Mouse (Mus musculus) mature B cell (primary cell): ENCODE data around the gene Id1.

ENCODE experiments used
- in situ Hi-C: fragments of 300-500 bp; cut with MboI; formaldehyde crosslinking; loops from 2 replicates; pipeline ENCODE4 v1.14.3; 2019

Id1 gene

DNA sequence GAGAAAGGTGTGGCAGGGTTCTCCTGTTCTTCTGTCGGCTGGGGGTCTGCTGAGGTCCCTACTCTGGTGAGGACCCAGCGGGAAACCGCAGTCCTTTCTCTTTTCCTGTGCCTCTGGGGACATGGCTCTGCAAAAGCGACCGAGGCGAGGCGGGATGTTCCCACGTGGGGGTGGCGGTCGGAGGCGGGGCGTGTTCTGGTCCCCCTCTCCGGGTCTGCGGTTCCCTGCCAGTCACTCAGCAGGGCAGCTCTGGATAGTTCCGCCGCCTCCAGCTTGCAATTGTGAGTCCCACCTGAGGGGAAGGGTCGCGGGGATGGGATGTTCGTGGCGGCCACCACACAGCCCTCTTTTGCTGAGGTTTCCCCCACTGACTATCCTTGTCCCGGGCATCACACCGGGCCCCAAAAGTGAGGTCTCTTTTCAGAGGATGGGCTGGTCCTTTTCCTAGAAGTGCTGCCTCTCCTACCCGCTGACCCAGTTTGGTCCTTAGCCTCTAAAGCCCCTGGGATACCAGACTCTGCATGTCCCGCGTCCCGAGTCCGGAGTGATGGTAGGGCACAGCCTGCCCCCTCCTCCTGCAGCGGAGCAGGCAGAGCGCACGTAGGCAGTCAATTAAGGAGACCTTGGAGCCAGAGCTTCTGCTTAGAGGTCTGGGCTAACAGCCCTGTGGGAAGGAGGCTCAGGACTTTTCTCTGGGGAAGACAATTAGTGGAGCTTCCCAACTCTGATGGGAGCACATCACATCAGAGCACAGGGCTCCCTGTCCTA, 18.1 kb downstream of the Id1 start, which contains the start of gene Cox4i2:
Cox4i2 (plus strand) TSS at position 230 of the 768 bp plus-strand sequence.
- in situ Hi-C loops: no loop called here

DNA sequence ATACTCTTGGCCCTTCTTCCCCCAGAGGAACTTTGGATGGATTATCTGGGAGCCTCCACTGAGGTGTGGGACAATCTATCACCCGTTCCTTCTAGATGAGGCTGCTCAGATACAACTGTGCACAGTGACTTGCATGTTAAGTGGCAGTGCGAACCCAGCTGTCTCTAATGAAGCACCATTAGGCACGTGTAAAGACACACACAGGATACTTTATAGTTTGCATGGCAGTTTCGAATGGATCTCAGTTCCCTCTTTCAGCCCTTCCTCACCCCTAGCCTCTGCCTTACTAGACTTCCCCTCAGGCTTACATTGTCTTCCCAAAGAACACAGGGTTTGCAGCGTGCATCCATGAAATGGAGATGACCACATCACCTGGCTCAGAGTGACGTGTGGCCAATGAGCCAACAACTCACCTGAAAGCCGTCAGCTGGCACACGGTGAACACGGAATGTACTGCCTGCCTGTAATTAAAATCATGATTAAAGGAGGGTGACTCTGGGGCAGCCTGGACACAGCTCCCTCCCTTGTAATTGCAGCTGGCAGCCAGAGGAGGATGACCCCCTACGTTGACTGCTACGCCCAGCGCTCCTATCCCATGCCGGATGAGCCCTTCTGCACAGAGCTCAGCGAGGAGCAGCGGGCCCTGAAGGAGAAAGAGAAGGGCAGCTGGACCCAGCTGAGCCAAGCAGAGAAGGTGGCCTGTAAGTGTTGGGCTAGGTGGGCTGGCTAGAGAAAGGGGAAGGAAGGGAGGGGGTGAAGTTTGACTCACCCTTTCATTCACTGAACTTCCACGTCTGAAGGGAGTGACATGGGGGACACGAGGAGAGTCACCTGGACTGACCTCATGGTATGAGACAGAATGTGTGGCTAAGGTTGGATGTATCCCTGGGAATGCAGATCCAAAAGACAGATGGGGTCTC, 20.7 kb downstream of the Id1 start:
- in situ Hi-C loops: no loop called here

- in situ Hi-C loops: no loop called here
Observed at GRCm38 (mm10) chr2:152757478-152757877, 21.4 kb downstream of the Id1 start.

DNA sequence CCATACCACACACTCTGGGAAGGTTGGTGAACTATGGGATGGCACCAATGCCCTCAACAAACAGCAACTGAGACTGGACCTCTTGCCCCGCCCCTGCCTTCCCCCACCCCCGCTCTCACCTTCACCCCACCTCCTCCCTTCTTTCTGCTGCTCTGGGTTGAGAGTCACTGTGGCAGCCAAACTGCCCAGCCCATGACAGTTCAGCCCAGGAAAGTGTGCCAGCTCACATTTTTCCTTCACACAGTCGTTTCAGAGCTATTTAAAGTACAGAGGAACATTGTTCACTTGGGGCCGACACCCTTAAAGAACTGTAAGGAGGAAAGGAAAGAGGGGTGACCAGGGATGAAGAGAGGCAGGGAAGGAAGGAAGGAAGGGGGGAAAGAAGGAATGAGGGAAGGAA, 22.3 kb downstream of the Id1 start:
- in situ Hi-C loops: no loop called here

DNA sequence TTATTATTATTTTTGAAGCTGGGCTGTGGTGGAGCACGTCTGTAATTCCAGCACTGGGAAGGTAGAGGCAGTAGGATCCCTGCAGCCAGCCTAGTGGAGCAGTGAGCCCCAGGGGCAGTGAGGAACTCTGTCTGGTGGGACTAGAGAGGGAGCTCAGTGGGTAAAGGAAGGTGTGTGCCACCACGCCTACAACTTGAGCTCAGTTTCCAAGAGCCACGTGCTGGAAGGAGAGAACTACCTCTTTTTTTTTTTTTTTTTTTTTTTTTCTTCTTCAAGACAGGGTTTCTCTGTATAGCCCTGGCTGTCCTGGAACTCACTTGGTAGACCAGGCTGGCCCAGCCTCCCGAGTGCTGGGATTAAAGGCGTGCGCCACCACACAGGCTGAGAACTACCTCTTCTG, 27.3 kb downstream of the Id1 start:
- in situ Hi-C loops: no loop called here

DNA sequence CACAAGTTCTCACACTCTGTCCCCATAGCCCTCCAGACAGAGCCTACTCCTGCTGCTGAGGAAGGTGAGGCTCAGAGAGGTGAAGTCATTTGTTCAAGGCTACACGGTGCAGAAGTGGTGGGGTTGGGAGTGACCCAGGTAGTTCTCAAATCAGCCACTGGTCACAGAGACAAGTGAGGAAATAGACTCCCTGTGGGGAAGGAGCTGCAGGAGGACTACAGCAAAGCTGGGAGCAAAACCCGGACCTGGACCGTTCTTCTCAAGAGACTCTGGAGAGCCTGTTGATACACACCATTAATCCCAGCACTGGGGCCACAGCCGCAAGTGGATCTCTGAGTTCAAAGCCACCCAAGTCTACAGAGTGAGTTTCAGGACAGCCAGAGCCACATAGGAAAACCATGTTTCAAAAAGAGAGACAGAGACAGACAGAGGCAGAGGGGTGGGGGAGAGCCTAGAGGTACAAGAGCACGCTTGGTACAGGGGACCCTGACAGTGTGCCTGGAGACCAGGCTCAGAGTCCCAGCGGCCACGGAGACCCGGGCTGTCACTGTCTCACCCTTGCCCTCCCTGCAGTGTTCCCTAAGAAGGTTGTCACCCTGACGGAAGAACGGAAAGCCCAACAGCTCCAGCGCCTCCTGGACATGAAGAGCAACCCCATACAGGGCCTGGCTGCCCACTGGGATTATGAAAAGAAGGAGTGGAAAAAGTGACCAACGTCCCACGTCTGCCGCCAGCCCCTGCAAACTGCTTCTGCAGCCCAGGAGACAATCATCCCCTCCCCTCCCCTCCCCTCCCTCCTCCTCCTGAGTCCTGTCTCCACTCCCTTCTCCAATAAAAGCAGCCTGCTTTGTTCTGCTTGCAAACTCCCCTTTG, 28.4 kb downstream of the Id1 start:
- in situ Hi-C loops: no loop called here

DNA sequence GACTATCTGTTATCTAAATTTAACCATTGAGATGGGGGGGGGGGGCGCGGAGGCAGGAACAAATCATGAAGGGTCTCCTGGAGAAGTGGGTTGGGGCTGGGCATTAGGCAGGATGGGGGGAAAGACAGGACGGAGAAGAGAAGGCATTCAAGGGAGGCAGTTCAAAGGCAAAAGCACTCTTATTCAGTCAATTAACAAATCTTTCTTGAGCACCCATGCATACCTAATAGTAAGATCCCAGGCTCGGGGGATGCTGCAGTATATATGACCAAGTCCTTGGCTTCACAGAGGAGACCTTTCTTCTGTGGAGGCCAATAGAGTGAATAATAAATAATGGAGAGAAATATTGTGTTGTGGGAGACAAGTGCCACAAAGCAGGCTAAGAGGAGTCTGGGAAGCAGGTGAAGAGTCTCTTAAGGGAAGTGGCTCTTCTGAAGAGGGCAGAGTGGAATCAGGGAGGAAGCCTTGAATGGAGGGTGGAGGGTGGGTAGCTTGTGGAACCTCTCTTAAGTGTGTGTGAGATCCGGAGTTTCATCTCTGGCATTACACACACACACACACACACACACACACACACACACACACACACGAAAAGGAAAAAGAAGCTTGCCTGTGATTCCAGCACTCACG, 29.1 kb downstream of the Id1 start:
- in situ Hi-C loops: no loop called here

DNA sequence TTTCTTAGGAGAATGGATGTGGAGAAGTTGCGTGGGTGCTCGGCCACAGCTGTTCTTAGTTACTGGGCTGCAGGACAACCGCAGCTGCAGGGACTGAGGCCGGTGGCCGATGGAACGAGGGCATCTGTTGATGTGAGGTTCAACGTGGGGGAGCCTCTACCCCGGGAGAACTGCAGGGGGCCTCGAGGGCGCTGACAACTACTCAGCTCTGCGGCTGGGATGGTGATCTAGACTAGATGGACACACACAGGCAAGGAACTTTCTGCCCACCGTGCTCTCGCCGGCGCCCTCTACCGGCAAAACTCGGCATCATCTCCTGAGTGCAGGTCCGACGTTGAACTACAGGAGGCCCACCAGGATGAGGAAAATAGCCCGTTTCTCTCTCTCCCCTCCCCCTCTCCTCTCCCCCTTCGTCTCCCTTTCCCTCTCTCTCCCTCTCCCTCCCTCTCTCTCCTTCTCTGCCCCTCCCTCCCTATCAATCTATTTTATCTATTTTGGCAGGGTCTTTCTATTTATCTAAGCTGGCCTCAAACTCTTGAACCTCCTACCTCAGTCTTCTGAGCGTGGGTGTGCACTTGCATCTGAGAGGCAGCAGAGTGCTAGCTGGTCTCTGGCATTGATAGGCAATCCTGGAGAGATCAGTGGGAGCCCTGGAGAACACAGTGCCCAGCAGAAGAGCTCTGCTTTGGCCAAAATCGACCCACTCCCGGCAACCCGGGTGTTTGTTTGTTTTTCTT, 30.5 kb downstream of the Id1 start:
- in situ Hi-C loops: no loop called here

- in situ Hi-C loops: no loop called here
Observed at GRCm38 (mm10) chr2:152767618-152768271, 31.7 kb downstream of the Id1 start.

- in situ Hi-C loops: no loop called here
Observed at GRCm38 (mm10) chr2:152769677-152770076, 33.6 kb downstream of the Id1 start.

GRCm38 (mm10) chr2:152771571-152771970, 35.5 kb downstream of the Id1 start:
- in situ Hi-C loops: no loop called here

- in situ Hi-C loops: no loop called here
Observed at GRCm38 (mm10) chr2:152772231-152772630, 36.2 kb downstream of the Id1 start.

GRCm38 (mm10) chr2:152775357-152775756, 39.3 kb downstream of the Id1 start:
- in situ Hi-C loops: no loop called here

- in situ Hi-C loops: no loop called here
Observed at GRCm38 (mm10) chr2:152776019-152776418, 40.0 kb downstream of the Id1 start.

- in situ Hi-C loops: no loop called here
Observed at GRCm38 (mm10) chr2:152776435-152776834, 40.4 kb downstream of the Id1 start.

- in situ Hi-C loops: no loop called here
Observed at GRCm38 (mm10) chr2:152777081-152777480, 41.0 kb downstream of the Id1 start.

DNA sequence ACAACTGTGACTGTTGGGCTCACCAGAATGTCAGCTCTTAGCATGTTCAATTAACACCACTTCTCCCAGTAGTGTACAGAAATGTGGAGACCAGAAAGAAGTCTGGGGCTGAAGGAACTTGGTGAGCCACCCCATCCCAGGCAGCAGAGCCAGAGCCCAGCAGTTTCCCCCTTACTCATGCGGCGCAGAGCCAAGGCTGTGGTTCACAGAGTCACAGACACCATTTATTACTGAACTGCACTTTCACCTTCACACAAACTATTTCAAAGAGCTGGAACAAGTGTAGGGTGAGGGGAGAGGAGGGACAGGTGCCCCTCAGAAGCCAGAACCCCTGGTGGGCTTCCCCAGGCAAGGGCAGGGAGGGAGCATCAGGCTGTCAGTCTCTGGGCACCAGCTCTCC, 44.4 kb downstream of the Id1 start:
- in situ Hi-C loops: no loop called here

DNA sequence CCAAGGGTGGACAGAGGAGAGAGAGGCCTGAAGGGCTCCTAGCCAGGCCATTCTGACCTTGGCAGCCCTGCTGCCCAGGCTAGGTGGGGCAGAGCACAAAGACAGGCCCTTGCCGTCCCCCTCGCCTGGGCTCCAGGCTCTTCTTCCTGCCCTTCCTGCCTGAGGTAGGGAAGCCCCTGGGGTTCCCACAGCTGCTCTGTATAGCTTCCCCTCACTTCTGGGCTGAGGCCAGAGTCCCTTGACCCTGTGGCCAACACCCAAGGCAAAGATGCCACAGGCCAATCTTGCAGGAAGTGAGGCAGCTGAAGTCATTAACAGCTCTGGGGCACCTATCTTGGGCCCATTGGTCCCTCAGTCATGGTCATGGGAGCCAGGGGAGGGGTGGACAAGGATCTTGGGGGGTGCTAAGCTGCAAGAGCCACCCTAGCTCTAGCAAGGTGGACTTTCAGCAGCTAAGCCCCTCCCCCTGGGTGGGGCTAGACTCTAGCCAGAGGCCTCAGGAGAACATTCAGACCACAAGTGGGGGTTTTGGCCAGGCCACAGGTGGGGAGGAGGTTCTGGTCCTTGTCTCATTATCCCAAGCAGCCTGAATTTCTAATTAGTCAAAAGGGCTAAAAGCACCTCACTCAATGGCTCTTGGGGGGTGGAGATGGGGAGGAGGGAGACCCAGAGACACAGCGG, 45.1 kb downstream of the Id1 start:
- in situ Hi-C loops: no loop called here

DNA sequence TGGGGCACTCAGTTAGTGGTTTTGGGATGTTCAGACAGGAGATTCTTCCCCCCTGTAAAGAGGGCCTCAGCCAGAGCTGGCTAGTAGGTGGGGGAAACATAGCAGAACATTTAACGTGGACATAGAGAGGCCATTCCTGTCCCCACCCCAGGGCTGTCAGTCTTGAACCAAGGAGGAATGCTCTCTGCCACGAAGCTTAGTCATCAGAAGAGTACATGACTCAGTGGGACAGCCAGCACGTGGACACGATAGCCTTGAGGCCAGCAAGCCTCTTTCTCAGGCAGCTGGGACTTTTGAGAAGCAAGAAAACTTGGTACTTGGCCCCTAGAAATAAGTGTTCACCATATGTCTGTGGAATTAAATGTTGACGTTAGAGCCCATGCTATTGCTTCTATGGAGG, 46.6 kb downstream of the Id1 start:
- in situ Hi-C loops: no loop called here

DNA sequence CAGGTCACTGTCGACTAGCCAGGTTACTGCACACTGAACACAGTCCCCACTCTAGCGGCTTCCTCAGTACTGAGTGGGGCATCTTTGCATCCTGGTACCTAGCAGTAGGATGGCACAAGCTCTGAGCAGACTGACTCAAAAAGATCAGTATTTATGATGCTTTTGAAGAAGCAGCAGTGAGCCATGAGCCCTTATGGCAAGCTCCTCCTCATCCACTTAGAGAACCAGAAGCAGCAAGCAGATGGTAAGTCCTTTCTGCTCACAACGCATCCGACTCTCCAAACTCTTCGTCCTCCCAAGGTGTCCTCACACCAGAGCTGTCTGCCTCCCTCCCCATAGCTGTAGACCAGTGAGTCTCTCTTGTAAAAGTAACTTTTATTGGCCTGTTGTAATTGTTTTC, 47.2 kb downstream of the Id1 start:
- in situ Hi-C loops: no loop called here
